Comparison of ENCODE assay signal across 26 mouse cellular contexts in genomic region chr11:116008832-116009375, GRCm38 (mm10). TPM values are rescaled to one million over a fixed set of nuclear protein-coding genes. Genes with fewer than 3 reads are reported as not detected.
DNase-seq lines count a peak whose midpoint lies in the region; ATAC-seq lines count a peak whose summit lies in the region.
"Had no signal": no experiment of that assay in that cellular context is flagged by ENCODE, and none has a peak within 500 bp of the region (broad histone marks: within the 10 kb centered on the region; RNA-seq: fewer than 3 reads in every experiment).

No protein-coding gene starts in this region.

- ATAC-seq in limb, embryonic 12.5 days (ENCODE audit: insufficient number of reproducible peaks, insufficient read depth, low FRiP score, low TSS enrichment, low read depth) = no peak
- ATAC-seq: Patski had no signal

- H3K9me3 ChIP-seq in heart, embryonic 10.5 days = no peaks in the 10 kb centered on the region
- no peaks in the 10 kb centered on the region for H3K9me3 ChIP-seq in limb, embryonic 12.5 days
- H3K9me3 ChIP-seq: G1E; heart, embryonic 13.5 days; liver, embryonic 13.5 days; midbrain, embryonic 12.5 days had no signal

- H3K27ac ChIP-seq in heart, embryonic 10.5 days = no peak overlapping the region
- H3K27ac ChIP-seq in limb, embryonic 12.5 days = 0 out of 2 replicates have a peak overlapping the region, but pooled peaks have one; percentile 31
- H3K27ac ChIP-seq: heart, embryonic 13.5 days; liver, embryonic 13.5 days; midbrain, embryonic 12.5 days; stomach, postnatal 0 days had no signal

- no peak overlapping the region for H3K4me3 ChIP-seq in heart, embryonic 10.5 days
- H3K4me3 ChIP-seq in limb, embryonic 12.5 days (replicated peaks) = no peak overlapping the region
- H3K4me3 ChIP-seq: heart, embryonic 13.5 days; liver, embryonic 13.5 days; midbrain, embryonic 12.5 days had no signal

- peaks cover 53% of the 10 kb centered on the region for H3K4me1 ChIP-seq in heart, embryonic 10.5 days
- H3K4me1 ChIP-seq in limb, embryonic 12.5 days (replicated peaks) = peaks cover 49% of the 10 kb centered on the region

- peak; percentile 68 to 71 for DNase-seq in cerebellum, postnatal 14 days
- DNase-seq in cerebellum, adult 11 months = no peak
- DNase-seq in heart, adult 11 months = peak; percentile 88
- no peak for DNase-seq in heart, embryonic 10.5 days (ENCODE audit: low spot score)
- peak; percentile 16 for DNase-seq in thymus, postnatal 4 days
- DNase-seq in thymus, postnatal 25 days = no peak
- no peak for DNase-seq in layer of hippocampus, adult 11-12 months (ENCODE audit: low spot score)
- DNase-seq: adrenal gland, postnatal 36 days; B cell, adult 2 months; gastrocnemius, postnatal 14 days; heart, adult 18-20 months; heart, postnatal 14 days; kidney, adult 8-10 months; kidney, postnatal 10 days; liver, embryonic 13.5 days; lung, adult 2 months; lung, postnatal 14 days; right cerebral cortex, postnatal 14 days; thymus, adult 2 months had no signal

- H3K27me3 ChIP-seq in heart, embryonic 10.5 days (ENCODE audit: insufficient read depth, poor library complexity, severe bottlenecking) = no peaks in the 10 kb centered on the region
- no peaks in the 10 kb centered on the region for H3K27me3 ChIP-seq in limb, embryonic 12.5 days
- H3K27me3 ChIP-seq: CH12.LX; heart, embryonic 13.5 days; Patski had no signal

- H3K4me2 ChIP-seq in limb, embryonic 12.5 days = no peak overlapping the region
- H3K4me2 ChIP-seq: heart, embryonic 13.5 days; liver, embryonic 13.5 days; midbrain, embryonic 12.5 days had no signal

- WGBS in heart, embryonic 10.5 days = 89% methylated on average over 13 of the region's 13 CpGs
- 63% methylated on average over 13 of the region's 13 CpGs for WGBS in limb, embryonic 12.5 days

- H3K36me3 ChIP-seq in heart, embryonic 10.5 days = peaks cover 43% of the 10 kb centered on the region
- peaks cover 44% of the 10 kb centered on the region for H3K36me3 ChIP-seq in limb, embryonic 12.5 days
- H3K36me3 ChIP-seq: midbrain, embryonic 12.5 days had no signal

- no peak overlapping the region for H3K9ac ChIP-seq in limb, embryonic 12.5 days (replicated peaks)
- H3K9ac ChIP-seq: heart, embryonic 13.5 days; liver, embryonic 13.5 days; midbrain, embryonic 12.5 days had no signal

RNA-seq across cellular contexts. Expression of gene Galk1, which starts 3.6 kb away (rescaled TPM):
- polyA plus RNA-seq in heart, embryonic 10.5 days (2016; fragmentation: Nextera tagmentation; extraction: Ambion mirVana) = 202 and 273 TPM in 2 replicates
- 181 and 182 TPM in 2 replicates for polyA plus RNA-seq in limb, embryonic 12.5 days (2016; fragmentation: Nextera tagmentation; extraction: Ambion mirVana)

RNA-seq across cellular contexts. Expression of gene H3f3b, which starts 18.9 kb away (rescaled TPM):
- 684 and 1,078 TPM in 2 replicates for polyA plus RNA-seq in heart, embryonic 10.5 days (2016; fragmentation: Nextera tagmentation; extraction: Ambion mirVana)
- 2,405 and 2,474 TPM in 2 replicates for polyA plus RNA-seq in limb, embryonic 12.5 days (2016; fragmentation: Nextera tagmentation; extraction: Ambion mirVana)

RNA-seq across cellular contexts. Expression of gene Unk, which starts 21.2 kb away (rescaled TPM):
- 33.3 and 37.1 TPM in 2 replicates for polyA plus RNA-seq in heart, embryonic 10.5 days (2016; fragmentation: Nextera tagmentation; extraction: Ambion mirVana)
- polyA plus RNA-seq in limb, embryonic 12.5 days (2016; fragmentation: Nextera tagmentation; extraction: Ambion mirVana) = 50.0 and 51.8 TPM in 2 replicates

RNA-seq across cellular contexts. Expression of gene Itgb4, which starts 34.4 kb away (rescaled TPM):
- 0.67 and 1.1 TPM in 2 replicates for polyA plus RNA-seq in heart, embryonic 10.5 days (2016; fragmentation: Nextera tagmentation; extraction: Ambion mirVana)
- 3.1 and 3.9 TPM in 2 replicates for polyA plus RNA-seq in limb, embryonic 12.5 days (2016; fragmentation: Nextera tagmentation; extraction: Ambion mirVana)

Comparison
In these comparisons a context has a peak if more than half of its experiments do, and no peak if none do; other contexts are left out.
1. DNase-seq: peak in cerebellum, postnatal 14 days (2 of 2), heart, adult 11 months (single experiment) and thymus, postnatal 4 days (single experiment); none in cerebellum, adult 11 months (single experiment), heart, embryonic 10.5 days (single experiment), thymus, postnatal 25 days (single experiment) and layer of hippocampus, adult 11-12 months (single experiment).